Mouse (Mus musculus): ENCODE data around the gene Acadvl.
"Not testable (repeated sequence)": the region's sequence is repeated elsewhere in the genome, so short reads cannot be mapped to it uniquely, and the experiment has no call there.

Acadvl gene

GRCm38 (mm10) chr11:70027397-70027796 lies 12.2 kb upstream of the Acadvl start:
- no peak for DNase-seq (ENCODE audit: low spot score in 2 of 2)

DNA sequence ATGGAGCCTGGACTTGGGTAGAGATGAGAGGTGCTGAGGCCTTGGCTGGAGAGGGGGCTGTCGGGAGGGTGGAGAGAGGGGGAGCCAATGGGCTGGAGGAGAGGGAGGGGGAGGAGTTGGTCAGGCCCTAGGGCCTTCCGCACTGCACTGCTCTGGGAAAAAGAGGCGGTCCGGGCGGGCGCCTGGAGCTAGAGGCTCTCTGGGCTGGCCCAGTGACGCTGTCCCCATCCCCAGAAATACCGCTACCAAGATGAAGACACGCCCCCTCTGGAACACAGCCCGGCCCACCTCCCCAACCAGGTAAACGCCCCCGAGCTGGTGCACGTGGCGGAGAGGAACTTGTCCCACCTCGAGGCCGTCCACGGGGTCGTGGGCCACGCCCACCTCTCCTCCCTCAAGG lies 11.5 kb upstream of the Acadvl start:
- peak in 1 of 2 experiments; percentile 42 for DNase-seq (ENCODE audit: low spot score in 2 of 2)

- DNase-seq (ENCODE audit: low spot score in 2 of 2) = no peak
Observed at GRCm38 (mm10) chr11:70024151-70024514, 8.9 kb upstream of the Acadvl start.

- peak in 1 of 2 experiments; percentile 66 for DNase-seq (ENCODE audit: low spot score in 2 of 2)
Observed at GRCm38 (mm10) chr11:70023481-70024150, 8.4 kb upstream of the Acadvl start.

DNA sequence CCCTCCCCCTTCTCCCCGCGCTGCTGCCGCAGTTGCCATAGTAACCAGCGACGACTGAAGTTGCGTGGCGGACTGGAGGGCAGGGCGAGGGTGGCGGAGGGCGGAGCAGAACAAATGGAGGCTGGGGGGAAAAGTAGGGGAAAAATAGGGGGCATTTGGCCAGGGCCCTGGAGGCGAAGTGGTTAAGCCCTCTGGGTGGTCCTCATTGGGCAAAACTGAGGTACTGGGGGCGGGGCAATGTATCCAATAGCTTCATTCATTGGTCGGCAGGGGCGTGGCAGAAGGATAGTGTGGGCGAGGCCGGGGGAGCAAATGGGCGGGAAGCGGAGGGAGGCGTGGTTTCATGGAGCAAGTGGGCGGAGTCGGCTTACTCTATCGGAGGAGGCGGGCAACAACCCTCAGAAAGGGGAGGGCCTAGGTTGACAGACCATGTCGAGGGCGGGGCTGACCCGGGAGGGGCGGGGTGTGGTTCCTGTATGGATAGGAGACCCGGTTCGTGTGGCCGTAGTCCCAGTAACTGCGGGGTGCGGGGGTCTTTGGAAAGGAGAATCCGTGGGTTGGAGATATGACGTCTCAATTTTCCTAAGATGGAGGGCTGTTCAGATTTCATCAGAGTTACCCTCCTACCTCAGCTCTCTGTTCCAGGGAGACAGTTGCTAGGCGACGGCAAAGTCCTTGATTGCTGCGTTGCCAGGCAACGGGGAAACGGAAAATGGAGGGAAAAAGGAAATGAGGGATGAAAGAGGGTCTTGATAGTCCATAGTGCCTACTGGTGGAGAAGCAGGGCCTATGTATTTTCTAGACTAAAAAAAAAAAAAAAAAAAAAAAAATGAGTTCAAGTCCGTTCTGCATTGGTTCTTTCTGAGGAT lies 6.3 kb upstream of the Acadvl start:
- DNase-seq (ENCODE audit: low spot score in 2 of 2) = peak; percentile 98

DNA sequence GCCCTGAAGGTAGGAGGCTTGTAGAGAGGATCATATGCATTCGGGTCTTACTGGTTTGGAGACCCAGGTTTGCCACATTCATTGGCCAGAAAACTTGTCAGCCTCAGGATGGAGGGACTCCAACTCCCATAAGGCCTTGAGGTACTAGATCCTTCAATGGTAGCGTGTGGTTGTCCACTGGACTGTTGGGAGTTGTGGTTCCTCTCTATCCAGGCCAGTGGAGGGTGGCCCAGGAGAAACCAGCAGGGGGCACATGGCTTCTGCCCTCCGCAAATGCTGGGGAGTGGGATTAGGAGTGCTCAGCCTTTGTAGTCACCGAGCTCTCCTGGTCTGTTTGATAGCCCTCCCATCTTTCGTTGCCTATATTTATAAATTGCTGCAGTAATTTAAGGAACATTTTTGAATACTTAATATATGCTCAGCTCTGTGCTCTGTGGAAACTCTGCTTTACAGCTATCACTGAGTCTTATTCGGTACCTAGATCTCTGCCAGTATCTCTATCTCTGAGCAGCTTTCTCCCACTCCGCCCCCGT lies 5.6 kb upstream of the Acadvl start:
- peak in 1 of 2 experiments; percentile 77 for DNase-seq (ENCODE audit: low spot score in 2 of 2)

GRCm38 (mm10) chr11:70020022-70020631 lies 4.9 kb upstream of the Acadvl start:
- DNase-seq (ENCODE audit: low spot score in 2 of 2) = no peak

DNA sequence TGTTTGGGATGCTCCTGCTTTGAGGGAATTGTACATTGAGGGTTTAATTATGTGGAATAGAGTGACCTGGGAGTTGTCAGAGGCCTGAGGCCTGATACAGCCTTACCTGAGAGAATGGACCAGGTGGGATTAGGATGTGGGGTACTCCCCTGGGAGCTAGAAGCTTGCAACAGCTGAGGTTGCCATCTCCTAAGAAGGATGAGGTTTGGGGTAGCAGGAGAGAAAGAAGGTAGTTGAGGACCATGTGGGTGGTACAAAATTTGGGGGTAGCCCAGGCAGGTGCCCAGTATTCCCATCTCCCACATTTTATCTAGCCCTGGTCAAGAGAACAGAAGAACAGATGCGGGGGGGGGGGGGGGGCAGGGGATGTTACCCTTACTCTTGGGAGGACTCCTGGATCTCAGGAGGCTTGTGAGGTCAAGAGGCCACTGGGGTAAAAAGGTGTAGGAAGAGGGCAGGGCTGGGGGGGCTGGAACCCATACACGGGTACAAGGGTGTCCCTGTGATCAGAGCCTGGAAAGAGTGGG lies 4.3 kb upstream of the Acadvl start:
- no peak for DNase-seq (ENCODE audit: low spot score in 2 of 2)

DNA sequence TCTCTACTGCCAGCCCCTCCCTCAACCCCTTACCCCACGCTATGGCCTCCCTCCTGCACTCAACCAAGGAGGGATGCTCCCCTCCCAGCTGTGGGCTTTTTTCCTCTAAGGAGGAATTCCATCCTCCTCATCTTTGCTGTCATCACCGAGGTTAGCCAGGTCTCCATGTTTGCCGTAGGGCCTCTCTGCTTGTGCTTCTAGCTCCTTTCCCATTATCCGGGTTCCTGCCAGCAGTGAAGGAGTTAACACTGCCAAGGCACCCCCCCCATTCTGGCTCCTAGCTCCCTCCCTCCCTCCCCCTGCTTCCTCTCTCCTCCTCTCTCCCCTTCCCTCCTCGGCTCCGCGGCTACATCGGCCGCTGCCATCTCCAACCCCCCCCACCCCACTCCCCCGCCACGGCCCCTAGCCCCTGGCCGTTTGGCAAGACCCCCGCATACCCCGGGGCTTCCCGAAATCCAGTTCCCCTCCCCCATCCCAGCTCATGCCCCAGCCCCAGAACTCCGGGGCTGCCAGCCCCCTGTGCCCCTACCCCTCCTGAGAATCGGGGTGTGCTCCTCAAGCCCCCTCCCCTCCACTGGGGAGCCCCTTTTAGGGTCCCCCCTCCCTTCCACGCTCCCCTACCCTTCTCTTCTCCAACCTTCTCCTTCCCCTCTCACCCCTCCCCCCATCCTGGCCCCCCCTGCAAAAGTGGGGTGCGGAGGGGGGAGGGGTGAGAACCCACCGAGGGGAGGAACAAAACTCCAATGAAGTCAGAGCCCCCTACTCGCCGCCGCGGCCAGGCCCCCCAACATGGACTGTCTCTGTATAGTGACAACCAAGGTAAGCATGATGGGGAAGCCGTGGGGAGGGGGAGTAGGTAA lies 3.1 kb upstream of the Acadvl start:
- peak in 1 of 2 experiments; percentile 74 for DNase-seq (ENCODE audit: low spot score in 2 of 2)

DNA sequence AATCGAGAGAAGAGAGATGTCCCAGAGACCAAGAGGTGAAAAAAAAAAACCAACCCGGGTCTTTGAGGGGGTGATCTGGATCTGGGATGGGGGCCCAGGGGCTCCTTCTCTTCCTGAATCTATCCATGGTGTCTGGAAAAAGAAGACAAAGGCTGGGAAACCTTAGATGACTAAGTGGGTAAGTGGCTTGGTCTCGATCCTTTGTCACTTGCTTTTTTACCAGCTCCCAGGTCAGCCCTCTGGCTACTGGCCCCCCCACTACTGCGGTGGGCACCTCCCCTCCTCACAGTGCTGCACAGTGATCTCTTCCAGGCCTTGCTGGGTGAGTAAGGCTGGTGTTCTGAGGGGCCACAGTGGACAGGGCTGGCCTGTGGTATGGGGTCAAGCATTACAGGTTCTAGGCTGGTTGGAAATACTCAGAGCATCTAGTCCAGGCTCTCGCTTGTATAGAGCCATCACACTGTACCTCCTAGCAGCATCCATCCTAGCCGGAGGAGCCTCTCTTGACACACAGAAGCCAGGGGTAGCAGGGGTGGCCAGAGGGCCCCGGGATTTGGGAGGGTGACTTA lies 2.1 kb upstream of the Acadvl start:
- no peak for DNase-seq (ENCODE audit: low spot score in 2 of 2)

- no peak for DNase-seq (ENCODE audit: low spot score in 2 of 2)
Observed at GRCm38 (mm10) chr11:70016669-70017068, 1.5 kb upstream of the Acadvl start, which contains the start of gene Dlg4. Dlg4 (plus strand) TSS chr11:70016942.

DNA sequence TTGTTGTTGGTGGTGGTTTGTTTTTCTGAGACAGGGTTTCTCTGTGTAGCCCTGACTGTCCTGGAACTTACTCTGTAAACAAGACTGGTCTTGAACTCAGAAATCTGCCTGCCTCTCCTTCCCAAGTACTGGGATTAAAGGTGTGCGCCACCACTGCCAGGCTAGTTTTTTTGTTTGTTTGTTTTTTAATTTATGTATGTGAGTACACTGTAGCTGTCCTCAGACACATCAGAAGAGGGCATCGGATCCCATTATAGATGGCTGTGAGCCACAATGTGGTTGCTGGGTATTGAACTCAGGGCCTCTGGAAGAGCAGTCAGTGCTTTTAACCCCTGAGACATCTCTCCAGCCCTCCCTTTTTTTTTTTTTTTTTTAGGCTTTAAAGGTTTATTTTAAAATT lies 966 bp upstream of the Acadvl start:
- DNase-seq (ENCODE audit: low spot score in 2 of 2) = not testable (repeated sequence)

DNA sequence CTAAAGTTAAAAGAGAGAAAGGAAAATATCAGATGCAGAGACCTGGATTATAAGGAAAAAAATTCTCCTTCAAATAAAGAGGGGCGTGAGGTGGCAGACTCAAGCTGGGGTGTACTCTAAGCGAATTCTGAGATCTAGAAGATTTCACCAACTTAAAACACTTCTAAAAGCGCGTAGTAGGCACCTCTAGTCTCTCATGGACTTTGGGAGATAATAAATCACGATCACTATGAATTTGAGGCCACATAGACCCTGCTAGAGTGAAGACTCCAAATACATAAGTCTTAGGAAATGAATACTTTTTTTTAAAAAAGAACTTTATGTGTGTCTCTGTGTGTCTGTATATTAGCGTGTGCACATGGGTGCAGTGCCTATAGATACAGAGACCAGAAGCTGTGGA lies 466 bp upstream of the Acadvl start:
- no peak for DNase-seq (ENCODE audit: low spot score in 2 of 2)

DNA sequence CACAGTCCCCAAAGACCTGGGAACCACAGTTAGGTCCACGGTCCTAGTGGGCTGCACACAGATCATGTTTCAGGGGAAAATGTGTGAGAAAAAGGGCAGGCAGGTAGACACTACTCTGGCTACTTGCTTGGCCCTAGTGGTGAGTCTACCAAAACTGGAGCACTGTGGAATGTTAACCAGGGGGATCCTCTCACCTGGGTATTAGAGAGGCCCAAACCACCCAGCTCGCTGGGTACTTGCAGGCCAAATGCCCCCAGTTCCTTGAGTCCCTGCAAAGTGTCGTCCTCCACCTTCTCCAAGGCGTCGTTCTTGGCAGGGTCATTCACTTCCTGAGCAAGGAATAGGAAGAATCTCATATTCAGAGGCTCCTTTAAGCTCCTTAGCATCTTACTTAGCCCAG lies 1.2 kb downstream of the Acadvl start:
- no peak for DNase-seq (ENCODE audit: low spot score in 2 of 2)

DNA sequence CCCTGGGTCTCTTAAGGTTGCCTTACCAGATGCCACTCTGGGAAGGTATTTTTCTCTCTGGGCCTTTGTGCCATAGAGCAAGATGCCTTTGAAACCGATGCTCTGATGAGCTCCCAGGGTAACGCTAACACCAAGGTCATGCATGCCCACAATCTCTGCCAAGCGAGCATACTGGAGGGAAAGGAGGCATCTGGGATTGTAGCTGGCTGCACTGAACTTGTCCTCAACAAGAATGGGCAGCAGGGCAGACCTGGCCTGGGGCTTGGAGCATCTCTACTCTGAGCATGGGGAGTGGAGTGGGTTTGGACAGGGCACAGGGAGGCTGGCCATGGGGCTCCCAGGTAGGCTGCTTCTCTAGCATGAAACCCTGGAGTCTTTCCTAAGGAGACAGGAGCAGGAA lies 1.8 kb downstream of the Acadvl start:
- no peak for DNase-seq (ENCODE audit: low spot score in 2 of 2)

DNA sequence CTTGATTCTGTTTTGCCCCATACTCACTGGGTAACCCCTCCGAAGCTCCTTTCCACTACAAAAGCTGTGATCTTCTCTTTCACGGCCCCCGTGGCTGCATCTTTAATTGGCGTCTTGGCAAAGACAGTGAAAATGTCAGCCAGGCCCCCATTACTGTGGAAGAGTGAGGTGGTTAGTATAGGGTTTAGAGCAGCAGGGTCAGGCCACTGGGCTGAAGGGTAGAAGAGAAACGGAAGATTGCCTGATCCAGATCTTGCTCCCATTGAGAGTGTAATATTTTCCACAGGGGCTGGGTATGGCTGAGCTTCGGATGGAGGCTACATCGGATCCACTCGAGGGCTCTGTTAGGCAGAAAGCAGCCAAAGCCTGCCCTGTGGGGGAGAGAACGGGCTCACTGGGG lies 2.3 kb downstream of the Acadvl start:
- no peak for DNase-seq (ENCODE audit: low spot score in 2 of 2)

- DNase-seq (ENCODE audit: low spot score in 2 of 2) = no peak
Observed at GRCm38 (mm10) chr11:70010961-70011360, 4.2 kb downstream of the Acadvl start.

DNA sequence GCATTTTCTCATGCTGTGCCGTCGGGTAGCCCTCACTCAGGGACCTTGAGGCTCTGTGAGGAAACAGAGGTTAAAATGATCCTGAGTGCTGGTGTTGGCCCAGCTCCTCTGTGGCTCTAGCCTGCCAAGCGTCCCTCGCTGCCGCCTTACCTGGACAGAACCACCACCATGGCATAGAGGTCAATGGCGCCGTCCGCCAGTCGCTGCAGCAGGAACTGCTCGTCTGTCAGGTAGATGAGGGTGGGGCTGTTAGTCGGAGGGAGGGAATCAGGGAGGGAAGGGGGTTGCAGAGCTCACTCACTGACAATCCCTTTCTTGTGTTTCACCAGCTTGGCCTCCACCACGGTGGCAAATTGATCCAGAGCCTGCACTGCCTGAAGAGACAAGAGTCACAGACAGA lies 4.7 kb downstream of the Acadvl start:
- no peak for DNase-seq (ENCODE audit: low spot score in 2 of 2)

GRCm38 (mm10) chr11:70010033-70010432 lies 5.2 kb downstream of the Acadvl start:
- DNase-seq (ENCODE audit: low spot score in 2 of 2) = no peak

GRCm38 (mm10) chr11:70005521-70005920 lies 9.7 kb downstream of the Acadvl start:
- DNase-seq (ENCODE audit: low spot score in 2 of 2) = no peak

GRCm38 (mm10) chr11:70002471-70002870 lies 12.7 kb downstream of the Acadvl start:
- no peak for DNase-seq (ENCODE audit: low spot score in 2 of 2)
